Mouse (Mus musculus): ENCODE data around the gene Mpz. TPM values are rescaled to one million over a fixed set of nuclear protein-coding genes. Genes with fewer than 3 reads are reported as not detected.

Mpz gene
- polyA plus RNA-seq, 1 experiment from 2014 or later = 7.7 TPM

- ATAC-seq (ENCODE audit: insufficient number of reproducible peaks, insufficient read depth, low FRiP score, low TSS enrichment, low read depth) = no peak
- Histone ChIP-seq H3K27ac (no peak overlapping the region), H3K36me3 (no peaks in the 10 kb centered on the region)
Measured at GRCm38 (mm10) chr1:171204249-171204644, 53.7 kb downstream of the Mpz start.

GRCm38 (mm10) chr1:171205704-171206493 is 55.4 kb downstream of the Mpz start:
- H3K9ac ChIP-seq = no peak overlapping the region
- no peak overlapping the region for H3K27ac ChIP-seq
- ATAC-seq (ENCODE audit: insufficient number of reproducible peaks, insufficient read depth, low FRiP score, low TSS enrichment, low read depth) = no peak
- 76% methylated on average over 6 of the region's 6 CpGs for WGBS
- no peaks in the 10 kb centered on the region for H3K9me3 ChIP-seq
- 0 out of 2 replicates have a peak, but pooled peaks cover 2% of the 10 kb centered on the region for H3K27me3 ChIP-seq
- no peaks in the 10 kb centered on the region for H3K4me1 ChIP-seq
- no peak overlapping the region for H3K4me3 ChIP-seq
- H3K4me2 ChIP-seq = no peak overlapping the region
- H3K36me3 ChIP-seq = no peaks in the 10 kb centered on the region

More at GRCm38 (mm10) chr1:171204249-171204644, 53.7 kb downstream of the Mpz start:
- H3K4me3 ChIP-seq = no peak overlapping the region
- WGBS = 39% methylated on average over 7 of the region's 7 CpGs
- H3K9ac ChIP-seq = no peak overlapping the region
- 0 out of 2 replicates have a peak, but pooled peaks cover 5% of the 10 kb centered on the region for H3K27me3 ChIP-seq
- H3K4me2 ChIP-seq = no peak overlapping the region
- no peaks in the 10 kb centered on the region for H3K9me3 ChIP-seq
- no peaks in the 10 kb centered on the region for H3K4me1 ChIP-seq

- WGBS = 29% methylated on average over 4 of the region's 4 CpGs
- Histone ChIP-seq H3K27ac (no peak overlapping the region), H3K9me3 (no peaks in the 10 kb centered on the region), H3K4me3 (no peak overlapping the region), H3K36me3 (no peaks in the 10 kb centered on the region), H3K27me3 (0 out of 2 replicates have a peak, but pooled peaks cover 2% of the 10 kb centered on the region), H3K9ac (no peak overlapping the region), H3K4me2 (no peak overlapping the region), H3K4me1 (no peaks in the 10 kb centered on the region)
- no peak for ATAC-seq (ENCODE audit: insufficient number of reproducible peaks, insufficient read depth, low FRiP score, low TSS enrichment, low read depth)
Measured at GRCm38 (mm10) chr1:171209409-171209808, 58.9 kb downstream of the Mpz start.

Other genes with a start within 250 kb of the Mpz start
- not detected in 2 replicates for gene Fcrlb, start 237.8 kb upstream of the Mpz start, polyA plus RNA-seq (2015; fragmentation: Nextera tagmentation; extraction: Ambion mirVana)
- gene Fcrla, start 223.1 kb upstream of the Mpz start, polyA plus RNA-seq (2015; fragmentation: Nextera tagmentation; extraction: Ambion mirVana) = not detected in 2 replicates
- gene Fcgr2b, start 174.2 kb upstream of the Mpz start, polyA plus RNA-seq (2015; fragmentation: Nextera tagmentation; extraction: Ambion mirVana) = 0.80 and 1.0 TPM in 2 replicates
- 0.41 and 0.55 TPM in 2 replicates for gene Fcgr4, start 131.8 kb upstream of the Mpz start, polyA plus RNA-seq (2015; fragmentation: Nextera tagmentation; extraction: Ambion mirVana)
- gene Fcgr3, start 85.8 kb upstream of the Mpz start, polyA plus RNA-seq (2015; fragmentation: Nextera tagmentation; extraction: Ambion mirVana) = 9.4 and 10.1 TPM in 2 replicates
- gene Cfap126, start 36.8 kb upstream of the Mpz start, polyA plus RNA-seq (2015; fragmentation: Nextera tagmentation; extraction: Ambion mirVana) = 1.3 and 2.1 TPM in 2 replicates
- 249 and 258 TPM in 2 replicates for gene Sdhc, start 108 bp upstream of the Mpz start, polyA plus RNA-seq (2015; fragmentation: Nextera tagmentation; extraction: Ambion mirVana)
- 20.6 and 25.2 TPM in 2 replicates for gene Pcp4l1, start 45.6 kb downstream of the Mpz start, polyA plus RNA-seq (2015; fragmentation: Nextera tagmentation; extraction: Ambion mirVana)
- gene Nr1i3, start 63.3 kb downstream of the Mpz start, polyA plus RNA-seq (2015; fragmentation: Nextera tagmentation; extraction: Ambion mirVana) = 0.10 and 0.28 TPM in 2 replicates
- gene Tomm40l, start 71.8 kb downstream of the Mpz start, polyA plus RNA-seq (2015; fragmentation: Nextera tagmentation; extraction: Ambion mirVana) = 30.2 and 30.9 TPM in 2 replicates
- 0.80 and 56.2 TPM in 2 replicates for gene Apoa2, start 74.3 kb downstream of the Mpz start, polyA plus RNA-seq (2015; fragmentation: Nextera tagmentation; extraction: Ambion mirVana)
- 40.7 and 41.9 TPM in 2 replicates for gene Fcer1g, start 83.7 kb downstream of the Mpz start, polyA plus RNA-seq (2015; fragmentation: Nextera tagmentation; extraction: Ambion mirVana)
- gene Adamts4, start 99.7 kb downstream of the Mpz start, polyA plus RNA-seq (2015; fragmentation: Nextera tagmentation; extraction: Ambion mirVana) = 23.6 and 25.6 TPM in 2 replicates
- 232 and 248 TPM in 2 replicates for gene Ndufs2, start 100.7 kb downstream of the Mpz start, polyA plus RNA-seq (2015; fragmentation: Nextera tagmentation; extraction: Ambion mirVana)
- gene B4galt3, start 119.6 kb downstream of the Mpz start, polyA plus RNA-seq (2015; fragmentation: Nextera tagmentation; extraction: Ambion mirVana) = 82.1 and 84.2 TPM in 2 replicates
- gene Ppox, start 130.5 kb downstream of the Mpz start, polyA plus RNA-seq (2015; fragmentation: Nextera tagmentation; extraction: Ambion mirVana) = 60.5 and 64.9 TPM in 2 replicates
- gene Usp21, start 137.3 kb downstream of the Mpz start, polyA plus RNA-seq (2015; fragmentation: Nextera tagmentation; extraction: Ambion mirVana) = 116 and 127 TPM in 2 replicates
- gene Ufc1, start 144.3 kb downstream of the Mpz start, polyA plus RNA-seq (2015; fragmentation: Nextera tagmentation; extraction: Ambion mirVana) = 109 and 118 TPM in 2 replicates
- 58.4 and 59.6 TPM in 2 replicates for gene Dedd, start 178.4 kb downstream of the Mpz start, polyA plus RNA-seq (2015; fragmentation: Nextera tagmentation; extraction: Ambion mirVana)
- 43.4 and 44.9 TPM in 2 replicates for gene Nit1, start 194.9 kb downstream of the Mpz start, polyA plus RNA-seq (2015; fragmentation: Nextera tagmentation; extraction: Ambion mirVana)
- gene Pfdn2, start 195.0 kb downstream of the Mpz start, polyA plus RNA-seq (2015; fragmentation: Nextera tagmentation; extraction: Ambion mirVana) = 119 and 125 TPM in 2 replicates
- gene Klhdc9, start 210.1 kb downstream of the Mpz start, polyA plus RNA-seq (2015; fragmentation: Nextera tagmentation; extraction: Ambion mirVana) = 1.2 and 1.9 TPM in 2 replicates
- 19.0 and 21.6 TPM in 2 replicates for gene Nectin4, start 219.4 kb downstream of the Mpz start, polyA plus RNA-seq (2015; fragmentation: Nextera tagmentation; extraction: Ambion mirVana)
- gene Arhgap30, start 238.2 kb downstream of the Mpz start, polyA plus RNA-seq (2015; fragmentation: Nextera tagmentation; extraction: Ambion mirVana) = 1.1 and 1.3 TPM in 2 replicates